Mouse (Mus musculus): ENCODE data around the gene Hbq1b.
"Not testable (repeated sequence)": the region's sequence is repeated elsewhere in the genome, so short reads cannot be mapped to it uniquely, and the experiment has no call there.

The Hbq1b gene

DNA sequence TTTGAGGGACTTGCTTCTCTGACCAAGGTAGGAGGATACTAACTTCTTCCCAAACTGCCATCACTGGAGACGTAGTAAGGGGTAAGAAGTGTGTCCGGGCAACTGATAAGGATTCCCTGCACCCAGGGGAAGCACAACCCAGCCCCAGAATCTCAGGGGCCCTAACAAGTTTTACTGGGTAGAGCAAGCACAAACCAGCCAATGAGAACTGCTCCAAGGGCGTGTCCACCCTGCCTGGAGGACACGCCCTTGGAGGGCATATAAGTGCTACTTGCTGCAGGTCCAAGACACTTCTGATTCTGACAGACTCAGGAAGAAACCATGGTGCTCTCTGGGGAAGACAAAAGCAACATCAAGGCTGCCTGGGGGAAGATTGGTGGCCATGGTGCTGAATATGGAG is 9.4 kb downstream of the Hbq1b start, which contains the start of gene Hba-a2:
Hba-a2 (plus strand) TSS at position 287 of the 400 bp plus-strand sequence.
- in situ Hi-C loops (cut with MboI; ENCODE audit: low pct_unique_long_range_greater_than_20kb in 1 of 2, low sequenced_read_pairs in 2 of 2, unreplicated experiment in 1 of 2), result not testable (repeated sequence)

DNA sequence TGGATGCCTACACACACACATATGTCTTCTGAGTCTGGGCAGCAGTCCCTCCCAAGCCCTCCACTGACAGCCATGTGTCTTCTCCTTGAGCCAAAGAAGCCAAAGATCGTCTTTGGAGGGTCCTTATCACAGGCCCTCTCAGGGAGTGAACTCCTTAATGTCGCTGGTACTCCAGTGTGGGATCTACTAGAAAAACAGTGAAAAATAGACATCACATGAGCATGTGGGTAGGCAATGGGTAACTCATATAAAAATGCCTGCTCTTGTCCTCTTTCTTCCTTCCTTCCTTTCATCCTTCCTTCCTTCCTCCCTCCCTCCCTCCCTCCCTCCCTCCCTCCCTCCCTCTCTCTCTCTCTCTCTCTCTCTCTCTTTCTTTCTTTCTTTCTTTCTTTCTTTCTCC is 10.7 kb downstream of the Hbq1b start:
- in situ Hi-C loops (cut with MboI; ENCODE audit: low pct_unique_long_range_greater_than_20kb in 1 of 2, low sequenced_read_pairs in 2 of 2, unreplicated experiment in 1 of 2), result not testable (repeated sequence)

DNA sequence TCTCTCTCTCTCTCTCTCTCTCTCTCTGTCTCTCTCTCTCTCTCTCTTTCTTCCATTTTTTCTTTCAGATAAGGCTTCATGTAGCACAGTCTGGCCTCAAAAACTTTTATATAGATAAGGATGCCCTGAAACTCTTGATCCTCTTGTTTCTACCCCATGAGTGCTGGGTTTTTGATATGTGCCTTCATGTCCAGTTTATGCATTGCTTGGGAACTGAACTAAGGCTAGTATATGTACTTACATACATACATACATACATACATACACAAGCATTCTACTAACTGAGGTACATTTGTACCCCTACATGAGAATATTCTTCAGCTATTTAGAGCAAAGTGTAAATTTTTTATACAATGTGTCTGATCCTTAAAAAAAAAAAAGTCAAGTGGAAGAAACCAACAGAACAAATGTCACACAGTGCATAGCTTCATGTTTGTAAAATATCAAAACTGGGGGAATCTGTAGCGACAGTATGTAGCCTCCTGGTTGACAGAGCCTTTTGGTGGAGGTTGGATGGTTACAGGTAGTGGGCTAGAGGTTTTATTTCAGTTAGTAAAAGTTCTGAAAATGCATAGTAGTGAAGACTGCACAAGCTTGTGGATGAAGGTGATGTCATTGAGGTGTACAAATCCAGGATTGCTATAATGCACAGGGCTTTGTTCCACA is 11.2 kb downstream of the Hbq1b start:
- in situ Hi-C loops (cut with MboI; ENCODE audit: low pct_unique_long_range_greater_than_20kb in 1 of 2, low sequenced_read_pairs in 2 of 2, unreplicated experiment in 1 of 2), result no loop called here

DNA sequence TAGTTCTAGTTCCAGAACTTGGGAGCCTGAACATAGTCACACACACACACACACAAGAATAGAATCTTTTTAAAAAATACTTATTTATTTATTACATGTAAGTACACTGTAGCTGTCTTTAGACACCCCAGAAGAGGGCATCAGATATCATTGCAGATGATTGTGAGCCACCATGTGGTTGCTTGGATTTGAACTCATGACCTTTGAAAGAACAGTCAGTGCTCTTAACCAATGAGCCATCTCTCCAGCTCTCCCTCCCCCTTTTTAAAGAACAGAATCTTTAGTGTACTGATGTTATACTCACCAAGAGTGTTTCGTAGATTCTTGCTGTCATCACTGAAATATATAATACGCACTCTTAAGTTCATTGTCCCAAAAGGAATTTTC is 11.8 kb downstream of the Hbq1b start:
- in situ Hi-C loops (cut with MboI; ENCODE audit: low pct_unique_long_range_greater_than_20kb in 1 of 2, low sequenced_read_pairs in 2 of 2, unreplicated experiment in 1 of 2), result no loop called here

DNA sequence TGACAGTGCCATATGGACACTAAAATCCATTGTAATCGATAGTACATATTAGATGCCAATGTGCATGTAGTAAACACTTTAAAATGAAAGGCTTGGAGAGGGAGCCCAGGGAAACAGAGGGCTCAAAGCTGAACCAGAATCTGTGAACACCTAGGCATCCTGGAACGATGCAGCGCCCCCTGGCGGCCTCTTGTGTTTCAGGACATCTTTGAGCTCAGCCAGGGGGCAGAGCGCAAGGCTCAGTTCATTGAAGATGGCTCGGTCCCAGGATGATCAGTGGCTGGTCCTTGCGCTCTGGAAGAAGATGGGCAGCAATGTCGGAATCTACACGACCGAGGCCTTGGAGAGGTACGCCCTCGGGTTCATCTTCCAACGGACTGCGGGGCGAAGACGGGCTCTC is 13.1 kb downstream of the Hbq1b start, which contains the start of gene Hbq1a:
Hbq1a (plus strand) TSS at position 205 of the 400 bp plus-strand sequence.
- in situ Hi-C loops (cut with MboI; ENCODE audit: low pct_unique_long_range_greater_than_20kb in 1 of 2, low sequenced_read_pairs in 2 of 2, unreplicated experiment in 1 of 2), result not testable (repeated sequence)

DNA sequence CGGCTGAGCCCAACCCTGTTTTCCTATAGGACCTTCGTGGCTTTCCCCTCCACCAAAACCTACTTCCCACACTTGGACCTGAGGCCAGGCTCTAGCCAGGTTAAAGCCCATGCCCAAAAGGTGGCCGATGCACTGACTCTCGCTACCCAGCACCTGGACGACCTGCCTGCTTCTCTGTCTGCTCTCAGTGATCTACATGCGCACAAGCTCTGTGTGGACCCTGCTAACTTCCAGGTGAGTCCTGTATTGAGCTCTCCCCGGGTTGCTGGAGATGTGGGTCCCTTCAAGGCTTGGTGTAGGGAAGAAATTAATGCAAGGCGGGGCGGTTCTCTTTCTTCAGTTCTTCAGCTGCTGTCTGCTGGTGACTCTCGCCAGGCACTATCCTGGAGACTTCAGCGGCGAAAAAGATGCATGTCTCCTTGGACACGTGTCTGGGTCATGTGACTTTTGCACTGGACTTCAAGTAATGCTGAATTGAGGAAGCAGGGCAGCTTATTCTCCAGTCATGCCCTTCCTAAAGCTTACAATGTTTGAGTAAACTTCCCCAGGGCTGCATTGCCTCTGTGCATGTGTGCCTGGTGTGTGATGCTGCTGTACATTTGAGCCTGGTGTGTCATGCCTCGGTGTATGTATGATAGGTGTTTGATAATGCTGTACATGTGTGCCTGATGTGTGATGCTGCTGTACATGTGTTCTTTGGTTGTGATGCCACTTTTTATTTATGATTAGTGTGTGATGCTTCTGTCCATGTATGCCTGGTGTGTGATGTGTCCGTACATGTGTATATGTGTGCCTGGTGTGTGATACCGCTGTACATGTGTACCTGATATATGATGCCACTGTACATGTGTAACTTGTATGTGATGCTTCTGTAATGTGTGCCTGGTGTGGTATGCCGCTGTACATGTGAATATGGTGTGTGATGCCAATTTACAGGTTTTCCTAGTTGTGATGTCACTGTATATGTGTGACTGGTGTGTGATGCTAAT is 13.8 kb downstream of the Hbq1b start:
- in situ Hi-C loops (cut with MboI; ENCODE audit: low pct_unique_long_range_greater_than_20kb in 1 of 2, low sequenced_read_pairs in 2 of 2, unreplicated experiment in 1 of 2), result no loop called here

DNA sequence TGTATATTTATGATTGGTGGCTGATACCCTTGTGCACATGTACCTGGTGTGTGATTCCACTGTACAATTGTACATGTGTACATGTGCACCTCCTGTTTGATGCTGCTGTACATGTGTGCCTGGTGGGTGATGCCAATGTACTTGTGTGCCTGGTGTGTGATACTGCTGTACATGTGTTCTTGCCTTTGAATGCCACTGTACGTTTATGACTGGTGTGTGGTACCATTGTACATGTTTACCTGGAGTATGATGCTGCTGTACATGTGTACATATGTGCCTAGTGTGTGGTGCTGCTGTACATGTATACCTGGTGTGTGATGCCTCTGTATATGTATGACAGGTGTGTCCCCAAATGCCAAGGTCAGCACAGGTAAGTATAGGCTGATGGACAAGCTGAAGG is 14.7 kb downstream of the Hbq1b start:
- in situ Hi-C loops (cut with MboI; ENCODE audit: low pct_unique_long_range_greater_than_20kb in 1 of 2, low sequenced_read_pairs in 2 of 2, unreplicated experiment in 1 of 2), result no loop called here

DNA sequence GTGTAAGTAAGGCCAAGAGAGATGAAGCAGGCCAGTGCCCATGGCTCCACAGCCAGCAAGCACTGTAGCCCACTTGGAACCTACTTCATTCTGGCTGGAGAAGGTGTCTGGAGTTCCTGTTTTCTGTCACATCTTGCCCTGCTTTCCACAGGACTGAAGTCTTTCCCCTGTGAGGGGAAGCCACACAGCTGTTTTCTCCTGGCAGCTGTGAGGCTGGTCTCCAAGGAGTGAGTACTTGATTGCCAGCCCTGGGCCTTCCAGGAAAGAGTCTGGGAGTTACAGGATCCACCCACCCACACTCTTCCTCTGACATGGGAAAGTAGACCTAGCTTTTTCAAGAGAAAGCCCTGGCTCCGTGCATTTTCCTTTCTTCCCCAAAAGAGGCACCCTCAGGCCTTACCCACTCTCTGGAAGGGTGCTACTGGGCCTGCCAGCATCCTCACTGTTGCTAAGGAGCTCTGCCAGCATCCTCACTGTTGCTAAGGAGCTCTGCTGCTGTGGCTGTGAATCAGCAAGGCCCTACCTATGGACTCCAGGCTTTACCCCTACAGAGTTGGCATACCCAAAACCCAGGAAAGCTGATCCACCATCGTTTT is 16.2 kb downstream of the Hbq1b start:
- in situ Hi-C loops (cut with MboI; ENCODE audit: low pct_unique_long_range_greater_than_20kb in 1 of 2, low sequenced_read_pairs in 2 of 2, unreplicated experiment in 1 of 2), result no loop called here

DNA sequence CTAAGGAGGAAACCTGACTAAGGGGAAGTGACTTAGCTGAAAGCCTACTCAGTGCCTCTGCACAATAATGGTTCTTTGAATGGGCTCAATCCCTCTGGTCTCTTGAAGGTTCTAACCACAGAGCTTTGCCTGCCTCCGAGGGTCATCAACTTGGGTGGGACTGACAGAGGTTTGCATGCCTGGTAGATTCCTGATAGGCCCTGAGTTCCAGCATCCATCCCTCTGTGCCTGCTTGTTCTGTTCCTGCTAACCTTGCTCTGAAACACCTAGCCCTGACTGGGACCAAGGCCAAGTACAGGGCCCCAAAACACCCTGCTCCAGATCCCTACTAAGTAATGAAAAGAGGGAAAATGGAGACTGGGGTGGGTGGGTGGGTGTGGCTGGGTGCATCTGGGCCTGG is 16.7 kb downstream of the Hbq1b start:
- in situ Hi-C loops (cut with MboI; ENCODE audit: low pct_unique_long_range_greater_than_20kb in 1 of 2, low sequenced_read_pairs in 2 of 2, unreplicated experiment in 1 of 2), result no loop called here

DNA sequence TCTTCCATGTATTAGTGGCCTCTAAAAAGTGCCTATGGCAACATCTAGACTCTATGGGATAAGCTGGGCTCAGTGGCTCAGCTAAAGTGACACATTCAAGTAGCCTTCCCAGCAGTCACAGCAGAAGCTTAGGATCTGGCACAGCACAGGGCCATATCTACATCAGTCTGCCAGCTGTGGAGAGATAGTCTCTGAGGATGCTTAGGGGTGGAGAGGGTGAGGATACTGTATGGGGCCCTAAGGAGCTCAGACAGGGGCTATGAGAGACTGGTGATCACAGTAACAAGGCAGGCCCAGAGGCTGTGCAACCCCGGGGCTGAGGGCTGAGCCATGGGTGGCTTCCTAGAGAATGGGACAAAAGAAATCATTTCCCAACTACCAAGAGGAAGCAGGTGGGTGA is 20.2 kb downstream of the Hbq1b start:
- in situ Hi-C loops (cut with MboI; ENCODE audit: low pct_unique_long_range_greater_than_20kb in 1 of 2, low sequenced_read_pairs in 2 of 2, unreplicated experiment in 1 of 2), result no loop called here

DNA sequence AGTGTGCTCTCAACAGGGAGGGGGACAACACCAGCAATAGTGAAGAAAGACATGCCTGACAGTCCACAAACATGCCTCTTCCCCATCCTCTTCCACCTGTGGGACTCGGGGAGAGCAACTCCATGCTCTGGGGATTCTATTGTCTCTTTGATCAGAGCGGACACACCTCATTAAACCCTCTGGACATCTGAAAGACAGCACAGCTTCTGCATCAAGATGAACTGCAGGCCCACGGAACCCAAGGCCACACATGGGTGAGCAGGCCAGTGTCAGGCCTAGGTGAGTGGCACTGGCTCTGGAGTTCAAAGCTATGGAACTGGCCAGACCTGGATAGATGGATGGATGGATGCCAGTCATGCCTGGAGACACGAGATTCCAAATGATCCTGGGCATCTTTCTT is 22.7 kb downstream of the Hbq1b start:
- in situ Hi-C loops (cut with MboI; ENCODE audit: low pct_unique_long_range_greater_than_20kb in 1 of 2, low sequenced_read_pairs in 2 of 2, unreplicated experiment in 1 of 2), result no loop called here

DNA sequence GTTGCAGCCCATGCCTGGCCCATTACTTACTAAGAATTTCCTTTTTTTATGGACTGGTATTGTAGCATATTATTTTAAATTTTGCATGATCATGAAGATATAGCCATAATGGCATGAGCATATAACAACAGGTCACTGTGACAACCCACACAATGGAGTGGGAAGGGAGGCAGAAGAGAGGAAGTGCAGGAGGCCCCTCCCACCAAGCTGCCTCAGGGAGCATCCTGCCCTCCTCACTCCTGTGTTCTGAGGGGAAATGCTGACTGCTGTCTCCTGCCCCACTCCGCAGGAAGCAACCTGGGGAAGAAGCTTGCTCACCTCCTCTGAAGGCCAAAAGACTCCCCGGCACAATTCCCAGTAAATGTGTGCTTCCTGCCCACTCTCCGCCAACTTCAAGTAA is 23.2 kb downstream of the Hbq1b start:
- in situ Hi-C loops (cut with MboI; ENCODE audit: low pct_unique_long_range_greater_than_20kb in 1 of 2, low sequenced_read_pairs in 2 of 2, unreplicated experiment in 1 of 2), result no loop called here

DNA sequence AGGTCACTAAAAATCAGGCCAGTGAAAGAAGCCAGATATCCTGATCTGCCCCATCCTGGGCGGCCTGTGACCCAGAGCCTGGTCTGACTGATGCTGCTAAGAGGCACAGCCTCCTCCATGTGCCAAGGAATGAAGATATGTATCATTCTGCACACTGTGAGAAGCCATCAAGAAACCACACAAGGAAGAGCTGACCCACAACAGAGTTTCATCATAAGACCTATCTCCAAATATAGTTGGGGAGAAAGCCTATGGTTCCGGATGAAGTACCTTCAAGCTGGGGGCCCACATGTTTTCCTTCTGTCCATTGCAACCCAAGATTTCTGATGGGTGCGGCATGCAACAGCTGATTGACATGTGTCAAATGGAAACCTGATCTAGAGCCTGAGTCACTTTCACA is 29.2 kb downstream of the Hbq1b start:
- in situ Hi-C loops (cut with MboI; ENCODE audit: low pct_unique_long_range_greater_than_20kb in 1 of 2, low sequenced_read_pairs in 2 of 2, unreplicated experiment in 1 of 2), result loop anchor here in 1 of 2 experiments (5.0 kb wide), 1 partner anchor 134 kb away; no protein-coding TSS in a partner anchor

DNA sequence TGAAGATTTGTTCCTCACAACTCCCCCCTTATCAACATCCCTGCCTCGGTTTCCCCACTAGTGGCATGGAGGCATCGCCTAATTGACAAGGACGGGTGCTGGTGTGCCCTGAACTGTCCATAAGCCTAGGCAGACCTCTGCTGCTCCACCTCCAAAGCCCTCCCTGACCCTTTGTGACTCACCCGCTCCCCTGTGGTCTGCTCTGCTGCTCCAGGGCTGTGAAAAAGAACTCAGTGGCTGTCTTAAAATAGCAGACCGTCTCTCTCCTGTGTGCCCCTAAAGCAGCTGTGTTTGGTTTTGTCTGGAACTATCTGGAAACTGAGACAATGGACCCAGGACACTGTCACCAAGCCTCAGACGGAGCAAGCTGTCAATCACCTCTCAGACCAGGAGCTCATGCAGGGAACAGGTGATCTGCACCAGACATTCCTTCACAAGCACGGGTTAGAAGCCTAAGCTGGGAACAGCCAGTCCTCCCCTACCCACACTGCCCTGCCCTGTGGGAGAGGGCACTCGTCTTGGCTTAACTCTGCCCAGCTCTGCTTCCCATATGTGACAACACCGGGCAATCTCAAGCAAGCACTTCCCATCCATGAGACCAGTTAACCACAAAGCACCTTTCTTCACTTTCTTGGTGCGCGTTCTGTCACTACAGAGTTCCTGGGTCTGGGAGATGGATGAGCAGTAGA is 33.9 kb downstream of the Hbq1b start:
- in situ Hi-C loops (cut with MboI; ENCODE audit: low pct_unique_long_range_greater_than_20kb in 1 of 2, low sequenced_read_pairs in 2 of 2, unreplicated experiment in 1 of 2), result no loop called here

DNA sequence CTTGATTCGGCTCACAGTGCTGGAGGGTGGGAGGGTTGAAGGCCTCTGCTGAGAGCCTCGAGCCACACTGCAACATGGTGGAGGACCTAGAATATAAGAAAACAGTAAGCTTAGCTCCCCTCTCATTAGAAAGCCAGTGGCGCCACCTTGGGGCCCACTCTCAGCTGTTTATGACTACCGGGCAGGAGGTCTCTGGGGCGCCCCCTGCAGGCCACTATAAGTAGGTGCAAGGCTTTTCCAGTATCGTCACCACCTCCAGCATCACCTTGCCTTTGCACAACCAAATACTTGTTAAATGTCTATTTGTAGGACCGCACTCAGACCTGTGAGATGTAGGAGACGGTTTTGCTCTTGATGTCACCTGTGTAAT is 34.4 kb downstream of the Hbq1b start:
- in situ Hi-C loops (cut with MboI; ENCODE audit: low pct_unique_long_range_greater_than_20kb in 1 of 2, low sequenced_read_pairs in 2 of 2, unreplicated experiment in 1 of 2), result no loop called here

DNA sequence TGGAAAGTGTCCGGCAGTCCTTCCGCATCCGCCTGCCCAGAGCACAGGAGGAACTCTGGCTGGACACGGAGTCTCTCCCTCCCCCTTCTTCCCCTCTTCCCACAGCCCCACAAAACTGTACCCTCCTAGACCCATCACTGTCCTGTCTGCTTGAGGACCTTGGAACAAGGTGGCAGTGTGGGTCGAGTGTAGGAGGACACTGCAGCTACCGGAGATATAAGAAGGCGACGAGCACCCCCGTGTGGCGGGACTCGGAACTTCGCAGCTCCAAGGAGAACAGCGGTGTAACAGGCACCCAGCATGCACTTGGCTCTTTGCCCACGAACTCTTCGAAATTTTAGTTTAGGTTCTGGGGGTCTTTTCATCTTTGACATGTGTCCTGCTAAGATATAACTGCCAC is 37.8 kb downstream of the Hbq1b start:
- in situ Hi-C loops (cut with MboI; ENCODE audit: low pct_unique_long_range_greater_than_20kb in 1 of 2, low sequenced_read_pairs in 2 of 2, unreplicated experiment in 1 of 2), result no loop called here

DNA sequence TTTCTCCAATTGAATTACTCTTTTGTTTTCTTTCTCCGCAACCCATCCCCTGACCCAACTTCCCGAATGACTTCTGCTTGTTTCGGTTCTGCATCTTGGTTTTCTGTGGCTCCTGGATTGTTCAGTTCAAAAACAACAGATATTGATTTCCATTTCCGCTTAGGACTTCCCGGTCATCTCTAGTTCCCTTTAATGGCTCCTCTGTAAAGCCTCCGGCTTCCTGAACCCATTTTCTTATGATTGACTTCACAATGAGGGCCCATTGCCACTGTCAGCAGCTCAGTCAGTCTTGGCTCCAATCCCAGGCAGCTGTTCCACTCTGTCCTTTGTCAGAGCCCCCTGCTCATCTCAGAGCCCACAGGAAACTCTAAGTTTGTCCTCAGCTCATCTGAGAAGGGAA is 44.3 kb downstream of the Hbq1b start:
- in situ Hi-C loops (cut with MboI; ENCODE audit: low pct_unique_long_range_greater_than_20kb in 1 of 2, low sequenced_read_pairs in 2 of 2, unreplicated experiment in 1 of 2), result no loop called here

DNA sequence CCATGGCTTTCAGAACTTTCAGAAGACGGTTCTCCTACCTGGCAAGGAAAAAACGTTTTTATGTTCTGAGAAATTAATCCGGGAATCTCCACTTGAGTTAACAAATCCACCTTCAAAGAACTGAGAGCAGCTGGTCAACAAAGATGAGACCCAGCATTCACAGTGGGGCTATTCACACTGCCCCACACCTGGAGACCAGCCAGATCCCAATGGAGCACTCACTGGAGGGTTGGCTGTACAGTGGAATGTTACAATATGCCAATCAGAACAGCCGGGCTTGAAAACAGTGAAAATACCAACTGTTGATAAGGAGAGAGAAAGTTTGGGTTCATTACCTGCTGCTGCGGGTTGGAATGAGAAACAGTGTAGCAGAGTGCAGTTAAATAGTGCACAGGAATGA is 45.1 kb downstream of the Hbq1b start:
- in situ Hi-C loops (cut with MboI; ENCODE audit: low pct_unique_long_range_greater_than_20kb in 1 of 2, low sequenced_read_pairs in 2 of 2, unreplicated experiment in 1 of 2), result no loop called here

DNA sequence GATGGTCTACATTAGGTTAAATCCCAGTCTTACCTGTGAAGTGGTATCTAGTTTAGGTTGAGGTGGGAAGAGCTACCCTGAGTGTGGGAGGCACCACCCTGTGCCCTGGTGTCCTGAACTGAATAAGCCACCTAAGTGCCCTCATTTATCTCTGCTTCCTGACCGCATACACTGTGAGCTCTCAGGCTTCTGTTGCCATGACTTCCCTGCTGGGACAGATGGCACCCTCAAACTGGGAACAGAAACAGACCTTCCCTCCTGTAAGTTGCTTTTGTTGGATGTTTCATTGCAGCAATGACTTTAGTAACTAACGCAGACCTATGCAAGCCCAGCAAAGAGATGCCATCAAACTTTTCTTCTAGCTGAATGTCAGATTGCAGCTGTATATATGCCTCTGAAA is 46.5 kb downstream of the Hbq1b start:
- in situ Hi-C loops (cut with MboI; ENCODE audit: low pct_unique_long_range_greater_than_20kb in 1 of 2, low sequenced_read_pairs in 2 of 2, unreplicated experiment in 1 of 2), result no loop called here

All from mouse embryonic stem cell (cell line).